Mouse (Mus musculus) kidney, adult 8-10 months (tissue): ENCODE measurements around the gene Ube3b.

Experiments
- DNase-seq, 2 experiments: peaks; one replicate each; pipeline ENCODE4 v3.0.0; 2022

The Ube3b gene

GRCm38 (mm10) chr5:114374409-114375213 lies 5.8 kb upstream of the Ube3b start:
- DNase-seq, result peak in 1 of 2 experiments; percentile 50

- peak in 1 of 2 experiments; percentile 24 for DNase-seq
Observed at GRCm38 (mm10) chr5:114378177-114378920, 2.1 kb upstream of the Ube3b start.

- no peak for DNase-seq
Observed at GRCm38 (mm10) chr5:114378936-114379335, 1.5 kb upstream of the Ube3b start.

- no peak for DNase-seq
Observed at GRCm38 (mm10) chr5:114379763-114380162, 644 bp upstream of the Ube3b start.

GRCm38 (mm10) chr5:114381013-114381351 lies 575 bp downstream of the Ube3b start:
- DNase-seq, result no peak

- peak in 1 of 2 experiments; percentile 55 for DNase-seq
Observed at GRCm38 (mm10) chr5:114383184-114383904, 2.9 kb downstream of the Ube3b start.

GRCm38 (mm10) chr5:114384448-114384847 lies 4.0 kb downstream of the Ube3b start:
- no peak for DNase-seq

- no peak for DNase-seq
Observed at GRCm38 (mm10) chr5:114393169-114393568, 12.8 kb downstream of the Ube3b start.

GRCm38 (mm10) chr5:114406592-114406991 lies 26.2 kb downstream of the Ube3b start:
- DNase-seq, result no peak

- no peak for DNase-seq
Observed at GRCm38 (mm10) chr5:114407269-114407668, 26.9 kb downstream of the Ube3b start.

GRCm38 (mm10) chr5:114407810-114408209 lies 27.4 kb downstream of the Ube3b start:
- no peak for DNase-seq

- no peak for DNase-seq
Observed at GRCm38 (mm10) chr5:114408846-114409245, 28.4 kb downstream of the Ube3b start.

- no peak for DNase-seq
Observed at GRCm38 (mm10) chr5:114410429-114410828, 30.0 kb downstream of the Ube3b start.

GRCm38 (mm10) chr5:114412361-114412998 lies 32.1 kb downstream of the Ube3b start:
- no peak for DNase-seq

- peak; percentile 42 to 66 for DNase-seq
Observed at GRCm38 (mm10) chr5:114413067-114413735, 32.8 kb downstream of the Ube3b start.

GRCm38 (mm10) chr5:114415606-114416005 lies 35.2 kb downstream of the Ube3b start:
- DNase-seq, result no peak

GRCm38 (mm10) chr5:114416855-114417254 lies 36.4 kb downstream of the Ube3b start:
- DNase-seq, result no peak

- DNase-seq, result no peak
Observed at GRCm38 (mm10) chr5:114418541-114418940, 38.1 kb downstream of the Ube3b start.

GRCm38 (mm10) chr5:114421561-114422298 lies 41.3 kb downstream of the Ube3b start:
- DNase-seq, result peak in 1 of 2 experiments; percentile 14

- no peak for DNase-seq
Observed at GRCm38 (mm10) chr5:114422591-114422990, 42.2 kb downstream of the Ube3b start.

GRCm38 (mm10) chr5:114423961-114424360 lies 43.6 kb downstream of the Ube3b start:
- DNase-seq, result no peak

GRCm38 (mm10) chr5:114426732-114427131 lies 46.3 kb downstream of the Ube3b start:
- no peak for DNase-seq
